Mouse (Mus musculus) olfactory bulb, adult 2 months (tissue): ENCODE results near the gene Taf1a. TPM values are rescaled to one million over a fixed set of nuclear protein-coding genes. Genes with fewer than 3 reads are reported as not detected.
"Not testable (repeated sequence)": the region's sequence is repeated elsewhere in the genome, so short reads cannot be mapped to it uniquely, and the experiment has no call there.

Experiments used
- H3K27ac ChIP-seq: fragments of 200-500 bp; 2 replicates; pipeline ENCODE4 v1.5.1; 2012; ENCODE audit warnings: low read depth, low read length; ENCODE audit not compliant: insufficient read depth
- H3K4me1 ChIP-seq: fragments of 200-500 bp; 2 replicates; pipeline ENCODE4 v1.6.1; 2012; ENCODE audit warnings: low read length; ENCODE audit not compliant: control insufficient read depth, insufficient read depth
- H3K4me3 ChIP-seq: fragments of 200-500 bp; 2 replicates; pipeline ENCODE4 v1.5.1; 2012; ENCODE audit warnings: mild to moderate bottlenecking, low read depth, low read length, moderate library complexity; ENCODE audit not compliant: insufficient read depth
- CTCF ChIP-seq: fragments of 200-500 bp; IDR thresholded peaks from 2 replicates; pipeline ENCODE4 v1.5.1; 2012; ENCODE audit warnings: low read depth, mild to moderate bottlenecking, low read length, moderate library complexity; ENCODE audit not compliant: insufficient read depth
- POLR2A ChIP-seq: fragments of 200-500 bp; IDR thresholded peaks from 2 replicates; pipeline ENCODE4 v1.6.1; 2012; ENCODE audit warnings: mild to moderate bottlenecking, low read depth, low read length, moderate library complexity; ENCODE audit not compliant: insufficient read depth
- WGBS: fragments of 180-500 bp; shearing (Covaris S2); methylation state at CpG from one replicate; pipeline ENCODE4 v1.1.7; 2018; 5-methylcytosine and 5-hydroxymethylcytosine counted together
- polyA plus RNA-seq: library from polyadenylated mRNA; stranded (reverse); fragments of >200 nt; gene quantifications from 2 replicates; pipeline ENCODE4 v1.2.4, GENCODE M21; 2012; ENCODE audit warnings: low replicate concordance; ENCODE audit not compliant: missing spikeins, insufficient read depth, insufficient read length

Gene Taf1a
- polyA plus RNA-seq, 1 experiment = not detected

DNA sequence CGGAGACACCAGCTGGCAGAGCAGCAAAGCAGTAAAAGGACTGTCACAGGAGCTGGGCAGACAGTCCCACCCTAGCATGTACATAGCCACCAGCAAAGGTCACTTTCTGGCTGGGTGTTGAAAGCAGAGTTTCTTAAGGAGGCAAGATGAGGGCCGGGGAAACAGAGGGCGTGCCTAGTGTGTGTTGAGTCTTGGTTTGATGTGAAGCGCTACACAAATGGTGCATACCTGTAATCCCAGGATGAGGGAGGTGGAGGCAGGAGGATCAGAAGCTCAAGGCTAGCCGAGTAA, 25.3 kb upstream of the Taf1a start:
- H3K4me3 ChIP-seq = no peak overlapping the region
- no peak for TF ChIP-seq POLR2A
- no peak for TF ChIP-seq CTCF
- no peak overlapping the region for H3K27ac ChIP-seq
- WGBS = 93% methylated on average over 5 of the region's 5 CpGs
- H3K4me1 ChIP-seq = peaks cover 6% of the 10 kb centered on the region

DNA sequence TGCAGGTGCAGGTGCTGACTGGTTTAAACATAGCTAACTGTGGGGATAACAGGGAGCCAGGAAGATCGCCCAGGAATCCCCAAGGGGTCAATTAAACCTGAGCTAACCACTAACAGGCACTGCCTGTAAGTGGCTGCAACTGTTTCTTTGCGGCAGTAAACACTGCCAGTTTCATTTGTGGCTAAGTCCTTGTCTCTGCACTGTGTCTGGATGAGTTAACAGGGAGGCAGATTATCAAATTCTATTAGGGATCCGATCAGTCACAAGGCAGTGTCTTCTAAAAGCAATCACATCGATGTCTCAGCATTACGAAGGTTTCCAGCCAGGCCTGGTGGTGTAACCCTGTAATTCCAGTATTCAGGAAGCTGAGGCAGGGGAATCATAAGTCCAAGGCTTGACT, 22.4 kb upstream of the Taf1a start:
- TF ChIP-seq POLR2A (no peak), CTCF (no peak)
- H3K4me3 ChIP-seq = no peak overlapping the region
- H3K27ac ChIP-seq = no peak overlapping the region
- H3K4me1 ChIP-seq = peaks cover 9% of the 10 kb centered on the region
- 85% methylated on average over 5 of the region's 5 CpGs for WGBS

GRCm38 (mm10) chr1:183368601-183369400, 20.0 kb upstream of the Taf1a start:
- Histone ChIP-seq H3K4me3 (peak overlapping the region; percentile 85), H3K4me1 (peaks cover 9% of the 10 kb centered on the region), H3K27ac (peak overlapping the region; percentile 18; the same call in 1 of the 2 replicates)
- under 1% methylated on average over 56 of the region's 56 CpGs for WGBS
- no peak for TF ChIP-seq CTCF
- no peak for TF ChIP-seq POLR2A

DNA sequence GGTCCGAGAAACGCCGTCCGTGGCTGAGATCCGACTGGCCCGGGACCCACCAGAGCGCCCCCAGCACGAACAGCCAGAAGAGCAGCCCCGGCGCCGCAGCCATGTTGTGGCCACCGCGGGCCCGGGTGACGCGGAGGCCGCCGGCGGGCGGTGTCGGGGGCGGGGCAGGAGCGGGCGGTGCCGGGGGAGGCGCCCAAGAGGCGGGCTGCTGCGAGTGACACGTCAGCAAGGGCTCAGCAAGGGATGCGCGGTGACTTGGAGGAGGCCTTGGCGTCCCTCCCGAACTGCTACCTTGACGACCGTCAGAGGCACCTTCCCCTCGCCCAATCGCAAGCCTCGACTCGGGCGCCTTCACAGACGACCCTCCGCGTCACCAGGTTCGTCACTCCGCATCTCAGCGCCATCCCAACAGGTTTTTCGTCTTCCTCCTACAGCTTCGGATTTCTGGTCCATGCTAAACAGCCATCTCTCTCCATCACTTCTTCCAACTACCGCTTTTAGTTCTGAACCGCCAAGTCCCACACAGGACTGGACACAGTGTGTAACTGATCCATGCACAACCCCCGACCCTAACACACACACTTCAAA, 19.3 kb upstream of the Taf1a start, which contains the start of gene Mia3:
TSS of gene Mia3 (minus strand) at position 127 of the 588 bp plus-strand sequence.
- Histone ChIP-seq H3K27ac (peak within 1 kb of the TSS; percentile 61), H3K4me1 (peaks cover 9% of the 10 kb centered on the region), H3K4me3 (peak within 1 kb of the TSS; percentile 85)
- WGBS = under 1% methylated on average over 51 of the region's 51 CpGs
- peak; percentile 85; the same call in 1 of the 2 replicates for TF ChIP-seq POLR2A
- TF ChIP-seq CTCF = no peak

GRCm38 (mm10) chr1:183374728-183375127, 14.1 kb upstream of the Taf1a start:
- WGBS = 84% methylated on average over 5 of the region's 5 CpGs
- Histone ChIP-seq H3K4me1 (no peaks in the 10 kb centered on the region), H3K4me3 (no peak overlapping the region), H3K27ac (no peak overlapping the region)
- TF ChIP-seq CTCF = no peak
- no peak for TF ChIP-seq POLR2A

GRCm38 (mm10) chr1:183377045-183377444, 11.7 kb upstream of the Taf1a start:
- TF ChIP-seq CTCF = no peak
- TF ChIP-seq POLR2A = no peak
- no peak overlapping the region for H3K4me3 ChIP-seq
- no peak overlapping the region for H3K27ac ChIP-seq
- 78% methylated on average over 4 of the region's 4 CpGs for WGBS
- H3K4me1 ChIP-seq = no peaks in the 10 kb centered on the region

GRCm38 (mm10) chr1:183378321-183378941, 10.3 kb upstream of the Taf1a start:
- Histone ChIP-seq H3K27ac (no peak overlapping the region), H3K4me1 (no peaks in the 10 kb centered on the region), H3K4me3 (no peak overlapping the region)
- 86% methylated on average over 10 of the region's 10 CpGs for WGBS
- TF ChIP-seq CTCF = no peak
- no peak for TF ChIP-seq POLR2A

GRCm38 (mm10) chr1:183379376-183379775, 9.4 kb upstream of the Taf1a start:
- H3K4me3 ChIP-seq, H3K4me1 ChIP-seq, H3K27ac ChIP-seq: not testable (repeated sequence)
- WGBS = 73% methylated on average over 3 of the region's 3 CpGs

- TF ChIP-seq POLR2A (no peak), CTCF (no peak)
- Histone ChIP-seq H3K27ac (no peak overlapping the region), H3K4me3 (no peak overlapping the region), H3K4me1 (no peaks in the 10 kb centered on the region)
- WGBS = 83% methylated on average over 5 of the region's 5 CpGs
Observed at GRCm38 (mm10) chr1:183381816-183382215, 7.0 kb upstream of the Taf1a start.
